Mouse (Mus musculus) activated CD4-positive, CD25-positive, alpha-beta regulatory T cell (primary cell): ENCODE measurements around the gene Cotl1. TPM values are rescaled to one million over a fixed set of nuclear protein-coding genes. Genes with fewer than 3 reads are reported as not detected.

Experiments
- polyA plus RNA-seq, 2 experiments: library from polyadenylated mRNA; unstranded; fragments of 100-300 nt; shearing (Covaris generic); gene quantifications; one replicate each; pipeline ENCODE4 v1.2.1; 2017

The Cotl1 gene
- 100 to 1,000 TPM; 483 to 520 TPM for polyA plus RNA-seq

DNA sequence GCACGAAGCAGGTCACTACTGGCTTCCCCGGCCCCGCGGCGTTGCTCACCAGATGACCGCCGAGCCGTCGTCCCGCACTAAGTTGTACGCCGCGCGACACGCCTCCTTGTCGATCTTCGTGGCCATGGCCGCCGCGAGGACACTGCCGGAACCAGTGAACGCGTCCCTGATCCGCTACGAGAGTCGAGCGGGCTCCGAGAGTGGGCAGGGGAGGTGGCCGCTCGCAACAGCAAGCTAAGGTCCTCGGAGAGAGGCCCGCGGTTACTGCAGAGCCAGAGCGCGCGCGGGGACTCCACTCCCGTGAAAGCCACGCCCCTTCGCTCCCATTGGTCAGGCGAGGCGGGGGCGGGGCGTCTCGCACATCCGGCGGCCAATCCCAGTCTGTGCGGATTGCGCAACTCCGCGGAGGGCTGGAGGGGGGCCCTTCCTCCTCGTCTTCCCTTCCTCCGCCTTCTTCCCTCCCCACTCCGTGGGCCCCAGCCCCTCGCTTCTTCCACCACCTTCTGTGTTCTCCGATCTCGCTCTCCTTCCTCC, at the start of gene Cotl1:
Gene Cotl1 (minus strand): TSS at position 270 of the 534 bp plus-strand sequence.

GRCm38 (mm10) chr8:119861706-119862389, 21.5 kb upstream of the Cotl1 start, which contains the start of gene Klhl36:
Gene Klhl36, plus strand, starts transcription at chr8:119862266.

GRCm38 (mm10) chr8:119778263-119778662, 62.1 kb downstream of the Cotl1 start, which contains the start of gene Tldc1:
Gene Tldc1, minus strand, starts transcription at chr8:119778416.

Other genes with a start within 250 kb of the Cotl1 start
- 10 to 100 TPM; 19.8 to 24.3 TPM for gene Taf1c, start 235.3 kb downstream of the Cotl1 start, polyA plus RNA-seq
- gene Adad2, start 227.8 kb downstream of the Cotl1 start, polyA plus RNA-seq: not detected
- under 1 TPM in 1 of 2 experiments, not detected in 1; 0.09 TPM for gene Kcng4, start 204.9 kb downstream of the Cotl1 start, polyA plus RNA-seq
- gene Wfdc1, start 174.2 kb downstream of the Cotl1 start, polyA plus RNA-seq: not detected
- under 1 TPM; 0.05 to 0.29 TPM for gene Atp2c2, start 140.5 kb downstream of the Cotl1 start, polyA plus RNA-seq
- 10 to 100 TPM in 1 of 2 experiments, 1 to 10 TPM in 1; 9.8 to 14.4 TPM for gene Tldc1, start 62.1 kb downstream of the Cotl1 start, polyA plus RNA-seq
- gene Klhl36, start 21.7 kb upstream of the Cotl1 start, polyA plus RNA-seq: 10 to 100 TPM; 21.5 to 26.5 TPM
- gene Usp10, start 69.8 kb upstream of the Cotl1 start, polyA plus RNA-seq: 10 to 100 TPM; 62.1 to 73.4 TPM
- gene Gm20388, start 70.3 kb upstream of the Cotl1 start, polyA plus RNA-seq: 1 to 10 TPM in 1 of 2 experiments, not detected in 1; 7.8 TPM
- 1 to 10 TPM in 1 of 2 experiments, not detected in 1; 1.1 TPM for gene Crispld2, start 151.9 kb upstream of the Cotl1 start, polyA plus RNA-seq